Mouse (Mus musculus) G1E-ER4 (cell line): ENCODE data around the gene Mfsd5. TPM values are rescaled to one million over a fixed set of nuclear protein-coding genes. Genes with fewer than 3 reads are reported as not detected.

Experiments used
- GATA1 ChIP-seq: IDR thresholded peaks from one replicate; pipeline ENCODE4 v1.8.0; 2012; ENCODE audit warnings: low read length, inconsistent platforms
- polyA plus RNA-seq: library from polyadenylated mRNA; stranded (reverse); fragments of >175 nt; gene quantifications from 2 replicates; pipeline ENCODE4 v1.2.3, GENCODE M21; 2012

The Mfsd5 gene
- polyA plus RNA-seq, 1 experiment = 76.7 TPM

DNA sequence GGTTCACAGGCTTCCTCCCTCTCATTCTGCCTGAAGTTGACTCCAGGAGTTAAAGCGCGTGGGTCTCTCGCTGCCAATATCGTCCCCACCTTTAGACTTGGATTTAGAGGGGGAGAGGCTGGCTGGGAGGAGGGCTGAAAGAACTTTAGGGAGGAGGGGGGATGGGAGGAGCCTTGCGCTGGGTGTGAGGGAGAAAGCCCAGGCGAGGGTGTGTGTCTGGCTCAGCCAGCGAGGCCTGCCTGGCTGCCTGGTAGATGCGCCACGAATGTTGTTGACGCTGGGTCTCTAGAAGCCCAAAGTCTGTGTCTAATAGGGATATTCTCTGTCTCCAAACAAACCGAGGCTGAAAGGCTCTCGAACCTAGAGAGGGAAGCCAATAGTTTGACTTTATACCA is 21.2 kb upstream of the Mfsd5 start:
- no peak for TF ChIP-seq GATA1

DNA sequence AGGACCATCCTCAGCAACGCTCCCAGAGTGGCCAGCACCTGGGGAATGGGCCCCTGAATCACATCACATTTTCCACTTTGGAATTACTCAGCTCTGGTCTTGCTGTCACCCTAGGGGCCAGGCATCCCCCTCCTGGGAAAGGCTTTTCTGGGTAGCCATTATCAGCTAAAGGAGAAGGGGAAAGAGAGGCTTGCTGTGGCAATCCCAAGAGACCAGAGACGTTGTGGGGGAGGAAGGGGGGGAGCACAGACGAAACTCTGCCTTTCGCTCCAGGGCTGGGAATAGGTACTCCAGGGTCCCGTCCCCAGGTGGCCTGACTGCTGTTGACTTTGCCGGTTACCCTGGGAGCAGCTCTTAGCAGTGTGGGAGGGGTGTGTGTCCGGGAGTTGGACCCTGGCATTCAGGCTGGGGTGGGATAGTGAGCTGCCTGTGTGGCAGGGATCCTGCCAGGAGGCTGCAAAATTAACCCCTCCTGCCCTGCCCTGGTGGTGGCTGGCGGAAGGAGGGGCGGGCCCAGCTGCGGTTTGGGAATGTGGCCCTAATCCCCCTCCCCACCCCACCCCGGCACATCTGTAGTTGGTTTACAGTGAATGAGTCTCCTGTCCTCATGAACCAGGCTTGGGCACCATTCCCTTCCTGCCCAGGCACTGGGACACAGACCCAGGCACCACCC is 20.5 kb upstream of the Mfsd5 start:
- TF ChIP-seq GATA1 = no peak

DNA sequence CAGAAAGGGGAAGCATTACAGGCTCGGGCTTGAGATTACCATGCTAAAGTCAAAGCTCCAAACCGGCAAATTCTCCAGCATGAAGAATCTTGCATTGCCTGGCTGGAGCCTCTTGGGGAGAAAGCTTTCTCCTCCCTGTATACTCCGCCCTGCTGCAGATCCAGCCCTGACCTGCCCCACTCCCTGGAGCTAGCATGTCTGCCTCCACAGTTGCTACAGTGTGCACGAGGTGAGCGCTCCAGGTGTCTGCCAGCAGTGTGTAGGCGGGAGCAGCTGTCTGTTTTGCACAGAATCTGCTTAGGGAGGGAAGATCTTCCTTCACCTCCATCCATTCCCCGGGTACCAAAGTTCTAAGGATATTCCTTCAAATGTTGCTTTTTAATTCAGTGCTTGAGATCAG is 16.7 kb upstream of the Mfsd5 start:
- no peak for TF ChIP-seq GATA1

DNA sequence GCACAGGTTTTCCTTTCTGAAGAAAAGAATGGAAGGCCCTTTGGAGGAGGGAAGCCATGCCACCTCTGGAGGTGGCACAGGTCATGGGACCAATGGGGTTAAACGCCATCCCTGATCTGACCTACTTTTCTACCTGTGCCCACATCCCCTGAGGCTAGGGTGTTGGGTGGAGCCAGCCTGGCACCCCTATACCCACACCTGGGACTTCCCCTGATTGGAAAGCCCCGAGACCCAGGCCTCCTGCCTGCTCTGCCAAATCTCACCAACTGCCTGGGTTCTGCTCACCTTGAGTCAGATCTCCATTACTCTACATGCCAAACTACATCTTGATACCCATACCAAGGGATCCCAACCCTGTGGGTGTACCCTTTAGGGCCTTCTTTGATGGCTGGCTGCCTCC is 16.2 kb upstream of the Mfsd5 start:
- no peak for TF ChIP-seq GATA1

DNA sequence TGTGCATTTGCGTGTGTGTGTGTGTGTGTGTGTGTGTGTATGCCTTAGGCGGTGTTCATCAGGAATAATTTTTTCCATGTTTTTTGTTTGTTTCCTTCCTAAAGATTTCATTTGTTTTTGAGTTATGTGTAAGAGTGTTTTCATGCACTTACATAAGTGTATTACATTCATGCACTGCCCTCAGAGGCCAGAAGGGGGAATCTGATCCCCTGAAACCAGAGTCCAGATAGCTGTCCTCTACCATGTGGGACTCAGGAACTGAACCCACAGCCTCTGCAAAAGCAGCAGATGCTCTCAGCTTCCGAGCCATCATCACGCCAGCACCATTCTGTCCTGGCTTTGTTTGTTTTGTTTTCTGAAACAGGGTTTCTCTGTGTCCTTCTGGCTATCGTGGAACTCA is 13.7 kb upstream of the Mfsd5 start:
- no peak for TF ChIP-seq GATA1

DNA sequence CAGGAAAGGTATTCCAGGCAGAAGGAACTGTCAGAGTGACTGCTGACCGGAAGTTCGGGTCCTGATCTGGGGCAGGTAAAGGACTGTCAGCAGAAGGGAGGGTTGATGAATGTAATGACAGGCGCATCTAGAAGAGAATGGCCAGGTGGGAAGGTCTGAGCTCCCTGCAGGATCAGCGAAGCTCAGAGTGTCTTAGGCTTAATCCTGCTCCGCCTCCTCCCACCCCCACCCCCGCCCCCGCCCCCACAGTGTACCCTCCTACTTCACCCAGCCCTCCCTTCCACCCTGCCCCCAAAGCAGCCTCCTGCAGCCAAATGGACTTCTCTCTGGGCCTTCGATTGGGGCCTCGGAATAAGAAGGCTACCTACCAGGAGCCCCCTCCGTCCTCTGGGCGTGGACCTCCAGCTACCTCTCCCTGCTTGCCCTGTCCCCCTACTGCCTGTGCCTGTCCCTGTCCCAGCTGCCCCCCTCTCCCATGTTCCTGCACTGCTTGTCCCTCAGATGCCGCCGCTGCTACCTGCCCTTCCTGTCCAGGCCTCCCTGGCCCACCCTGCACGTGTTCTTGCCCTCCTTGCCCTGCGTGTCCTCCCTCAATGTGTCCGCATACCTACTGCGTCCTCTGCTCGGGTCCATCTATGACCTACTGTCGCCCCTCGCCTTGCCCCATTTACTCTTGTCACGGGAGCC is 8.8 kb upstream of the Mfsd5 start, which contains the start of gene Gm9918:
TSS of gene Gm9918 (plus strand) at position 290 of the 687 bp plus-strand sequence.
- no peak for TF ChIP-seq GATA1

DNA sequence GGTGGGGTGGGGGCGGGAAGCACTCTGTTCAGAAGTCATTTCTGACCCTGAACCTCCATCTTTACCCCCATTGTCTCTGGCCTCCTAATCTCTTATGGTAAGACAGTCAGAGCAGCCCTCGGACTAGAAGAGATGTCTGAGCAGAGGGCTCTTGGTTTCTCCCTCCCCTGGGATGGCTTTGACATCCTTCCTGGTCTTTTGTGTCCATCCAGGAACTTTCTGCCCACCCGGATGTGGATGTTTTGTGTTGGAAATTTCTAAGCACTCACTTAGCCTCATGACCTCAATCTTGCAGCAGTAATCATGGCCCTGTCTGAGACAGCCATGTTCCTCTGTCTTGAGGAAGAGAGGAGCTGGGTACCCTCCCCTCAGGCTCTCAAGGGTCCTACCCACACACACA is 7.8 kb upstream of the Mfsd5 start:
- no peak for TF ChIP-seq GATA1

DNA sequence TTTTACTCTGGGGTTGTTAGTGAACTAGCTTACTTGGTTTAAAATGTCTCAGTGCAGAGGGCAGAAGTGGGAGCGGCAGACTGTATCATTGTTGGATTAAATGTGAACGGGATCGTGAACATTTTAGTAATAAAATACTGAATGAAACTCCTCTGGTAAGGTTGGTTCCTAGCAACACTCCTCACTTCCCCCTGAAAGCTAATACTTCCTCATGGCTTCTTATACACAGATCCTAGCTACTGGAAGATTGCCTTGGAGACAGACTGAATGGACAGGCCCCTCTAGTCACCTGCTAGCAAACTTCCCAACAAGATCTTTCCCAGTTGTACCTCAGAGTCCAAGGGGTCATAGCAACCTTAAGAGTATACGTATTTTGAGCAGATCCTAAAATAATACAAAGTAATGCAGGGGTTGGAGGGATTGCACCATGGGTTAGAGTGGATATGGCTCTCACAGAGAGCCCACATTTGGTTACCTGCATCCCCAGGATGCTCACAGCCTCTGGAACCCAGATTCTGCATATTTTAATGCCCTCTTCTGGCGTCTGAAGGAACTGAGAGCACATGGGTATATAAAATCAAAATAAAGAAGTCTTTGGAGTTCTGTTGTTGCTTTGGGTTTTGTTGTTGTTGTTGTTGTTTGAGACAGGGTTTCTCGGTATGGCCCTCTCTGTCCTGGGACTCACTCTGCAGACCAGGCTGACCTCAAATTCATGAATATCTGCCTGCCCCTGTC is 5.1 kb upstream of the Mfsd5 start:
- no peak for TF ChIP-seq GATA1

DNA sequence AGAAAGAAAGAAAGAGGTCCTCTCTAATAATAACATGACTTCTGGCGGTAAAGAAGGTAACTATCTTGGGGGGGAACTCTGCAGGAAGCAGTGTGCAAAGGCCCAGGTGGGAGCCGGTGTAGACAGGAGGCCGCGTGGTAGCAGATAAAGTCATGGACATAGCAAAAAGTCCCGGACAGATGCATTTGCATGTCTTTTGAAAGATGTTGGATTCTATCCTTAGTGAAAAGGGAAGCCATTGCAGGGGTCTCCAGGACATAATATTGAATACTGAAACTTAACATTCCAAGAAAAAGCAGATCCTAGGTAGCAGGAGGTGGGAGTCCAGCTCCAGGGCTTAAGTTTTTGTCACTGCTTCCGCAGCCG is 545 bp upstream of the Mfsd5 start:
- no peak for TF ChIP-seq GATA1

DNA sequence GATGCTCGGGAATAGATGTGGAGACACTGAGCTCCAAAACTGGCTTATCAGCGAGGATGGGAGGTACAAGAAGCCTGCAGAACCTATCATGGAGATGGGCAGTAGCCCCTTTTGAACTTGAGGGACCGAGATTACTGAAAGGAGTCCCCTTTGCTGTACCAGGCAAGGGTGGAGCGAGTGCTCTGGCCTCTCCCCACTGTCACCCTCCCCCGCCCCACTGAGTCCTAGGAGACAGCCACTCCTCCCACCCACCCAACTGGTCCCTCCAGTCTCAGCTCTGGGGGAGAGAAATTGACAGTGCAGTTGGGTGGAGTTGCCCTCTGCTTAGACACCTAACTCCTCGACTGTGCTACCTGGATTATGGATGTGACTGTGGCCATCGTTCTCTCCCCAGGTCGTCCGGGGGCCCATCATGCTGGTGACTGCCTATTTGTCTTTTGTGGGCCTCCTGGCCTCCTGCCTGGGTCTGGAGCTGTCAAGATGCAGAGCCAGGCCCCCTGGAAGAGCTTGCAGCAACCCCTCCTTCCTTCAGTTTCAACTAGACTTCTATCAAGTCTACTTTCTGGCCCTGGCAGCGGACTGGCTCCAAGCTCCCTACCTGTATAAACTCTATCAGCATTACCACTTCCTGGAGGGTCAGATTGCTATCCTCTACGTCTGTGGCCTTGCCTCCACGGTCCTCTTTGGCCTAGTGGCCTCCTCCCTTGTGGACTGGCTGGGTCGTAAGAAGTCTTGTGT is 698 bp downstream of the Mfsd5 start:
- no peak for TF ChIP-seq GATA1

DNA sequence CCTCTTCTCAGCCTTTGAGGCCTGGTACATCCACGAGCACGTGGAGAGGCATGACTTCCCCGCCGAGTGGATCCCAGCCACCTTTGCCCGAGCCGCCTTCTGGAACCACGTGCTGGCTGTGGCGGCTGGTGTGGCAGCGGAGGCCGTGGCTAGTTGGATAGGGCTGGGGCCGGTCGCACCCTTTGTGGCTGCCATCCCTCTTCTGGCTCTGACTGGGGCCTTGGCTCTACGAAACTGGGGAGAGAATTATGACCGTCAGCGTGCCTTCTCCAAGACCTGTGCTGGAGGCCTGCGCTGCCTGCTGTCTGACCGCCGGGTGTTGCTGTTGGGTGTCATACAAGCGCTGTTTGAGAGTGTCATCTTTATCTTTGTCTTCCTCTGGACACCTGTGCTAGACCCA is 1.4 kb downstream of the Mfsd5 start:
- no peak for TF ChIP-seq GATA1

DNA sequence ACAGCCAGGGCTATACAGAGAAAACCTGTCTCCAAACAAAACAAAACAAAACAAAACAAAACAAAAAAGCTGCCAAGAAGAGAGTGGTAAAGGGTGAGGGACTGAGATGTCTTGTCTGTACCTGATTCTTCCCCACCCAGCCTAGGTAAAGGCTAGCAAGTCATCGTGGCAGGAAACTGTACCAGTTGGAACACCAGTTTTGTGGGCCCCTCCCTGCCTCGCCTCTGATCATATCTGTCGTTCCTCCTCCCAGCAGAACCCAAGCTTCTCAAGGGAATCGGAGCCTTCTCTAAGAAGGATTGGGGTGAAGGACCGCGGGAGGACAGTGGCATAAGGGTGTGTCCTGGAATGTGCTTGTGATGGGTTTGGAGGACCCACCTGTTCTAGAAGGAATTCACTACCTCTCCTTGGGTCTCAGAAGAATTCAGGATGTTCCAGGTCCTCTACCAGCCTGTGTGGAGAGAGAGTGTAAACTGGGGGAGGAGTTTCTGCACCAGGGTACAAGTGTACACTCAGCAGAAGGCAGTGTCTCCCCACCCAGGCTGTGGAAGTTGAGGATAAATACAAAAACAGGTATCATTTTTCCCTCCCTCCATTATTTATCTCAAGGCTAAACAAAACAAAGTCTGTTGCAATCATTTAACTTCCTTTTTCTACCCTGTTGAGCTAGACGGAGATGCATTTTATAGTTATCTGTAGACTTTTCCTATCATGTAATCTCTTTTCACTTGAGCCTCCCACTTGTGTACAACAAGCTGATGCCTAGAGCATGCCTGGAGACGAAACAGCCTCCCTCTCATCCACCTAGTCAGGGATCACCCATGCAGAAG is 3.4 kb downstream of the Mfsd5 start:
- no peak for TF ChIP-seq GATA1

DNA sequence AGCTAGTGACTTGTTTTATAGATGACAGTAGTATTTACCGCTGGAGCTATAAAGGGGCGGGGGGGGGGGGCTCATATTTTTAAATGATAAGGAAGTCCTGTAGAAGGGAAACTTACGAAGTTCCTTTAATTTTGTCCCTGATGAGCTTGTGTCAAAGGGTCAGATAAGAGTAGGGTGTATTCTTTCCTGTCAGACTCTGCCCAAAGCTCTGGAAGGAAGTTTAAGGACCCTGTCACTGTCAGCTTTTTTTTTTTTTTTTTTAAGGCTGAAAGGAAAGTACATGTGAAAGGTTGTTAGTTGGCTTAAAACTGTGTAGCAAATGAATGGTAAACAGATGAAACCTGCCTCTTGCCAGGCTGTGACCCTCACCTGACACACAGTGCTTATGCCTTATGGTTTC is 4.4 kb downstream of the Mfsd5 start:
- TF ChIP-seq GATA1 = no peak

DNA sequence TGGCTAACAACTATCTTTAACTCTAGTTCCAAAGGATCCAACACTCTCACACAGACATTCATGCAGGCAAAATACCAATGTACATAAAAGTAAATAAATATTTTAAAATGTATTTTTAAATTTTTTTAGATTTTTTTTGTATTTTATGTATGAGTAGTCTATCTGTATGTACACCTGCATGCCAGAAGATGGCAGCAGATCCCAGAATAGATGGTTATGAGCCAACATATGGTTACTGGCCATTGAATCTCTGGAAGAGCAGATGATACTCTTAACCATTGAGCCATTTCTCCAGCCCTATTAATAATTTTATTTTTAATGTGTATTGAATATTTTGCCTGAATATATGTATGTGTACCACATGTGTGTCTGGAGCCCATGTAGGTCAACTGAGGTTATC is 8.1 kb downstream of the Mfsd5 start:
- TF ChIP-seq GATA1 = no peak
